Mouse (Mus musculus) liver, embryonic 14.5 days (tissue): Measurements from ENCODE around the gene Rspo1.

Source experiments
- CTCF ChIP-seq: IDR thresholded peaks from 2 replicates; pipeline ENCODE4 v1.5.1; 2016; ENCODE audit warnings: antibody characterized with exemption, low read depth, control low read depth
- EP300 ChIP-seq: IDR thresholded peaks from 2 replicates; pipeline ENCODE4 v1.6.1; 2016; ENCODE audit warnings: antibody characterized with exemption, low read depth

- TF ChIP-seq EP300 (no peak), CTCF (no peak)
These were observed 42.4 kb upstream of the Rspo1 start for GRCm38 (mm10) chr4:124943781-124944180.
